Mouse (Mus musculus): ENCODE data around the gene Sigirr.

Sigirr gene

DNA sequence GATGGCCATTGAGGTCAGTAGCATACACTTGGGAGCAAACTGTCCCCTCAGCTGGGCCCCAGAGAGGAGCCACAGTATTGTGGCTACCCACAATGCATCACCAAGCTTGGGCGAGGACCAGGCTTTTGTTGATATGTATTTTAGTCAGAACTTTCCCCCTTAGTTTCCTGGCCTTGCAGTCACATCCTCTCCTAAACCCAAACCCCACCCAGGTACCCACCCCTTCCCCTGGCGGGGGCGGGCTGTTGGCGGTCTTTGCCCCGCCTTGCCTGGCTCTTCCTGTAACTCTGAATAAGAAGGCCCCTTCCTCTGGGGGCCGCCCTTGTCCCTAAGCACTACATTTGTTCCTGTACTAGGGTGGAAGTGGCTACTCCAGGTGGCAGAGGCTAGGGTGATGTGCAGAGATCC is 3.7 kb downstream of the Sigirr start:
- peak; percentile 92 for DNase-seq (ENCODE audit: low read depth)

DNA sequence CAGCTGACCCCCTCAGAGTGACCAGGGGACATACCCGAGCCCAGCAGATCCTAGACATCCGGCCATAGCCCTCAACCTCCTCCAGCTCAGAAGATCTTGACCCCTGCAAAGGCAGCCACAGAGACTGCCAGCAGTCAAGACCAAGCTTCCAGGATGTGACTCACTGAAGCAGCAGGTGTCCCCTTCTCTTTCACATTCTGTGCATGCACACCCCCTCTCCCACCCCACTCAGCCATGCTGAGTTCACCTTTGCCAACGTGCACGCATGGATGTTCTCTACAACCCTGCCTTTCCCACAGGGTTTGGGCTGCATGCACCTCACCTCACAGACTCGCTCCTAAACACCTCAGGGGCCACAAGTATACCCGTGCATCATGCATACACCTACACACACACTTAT is 4.4 kb downstream of the Sigirr start:
- peak; percentile 58 for DNase-seq (ENCODE audit: low read depth)

DNA sequence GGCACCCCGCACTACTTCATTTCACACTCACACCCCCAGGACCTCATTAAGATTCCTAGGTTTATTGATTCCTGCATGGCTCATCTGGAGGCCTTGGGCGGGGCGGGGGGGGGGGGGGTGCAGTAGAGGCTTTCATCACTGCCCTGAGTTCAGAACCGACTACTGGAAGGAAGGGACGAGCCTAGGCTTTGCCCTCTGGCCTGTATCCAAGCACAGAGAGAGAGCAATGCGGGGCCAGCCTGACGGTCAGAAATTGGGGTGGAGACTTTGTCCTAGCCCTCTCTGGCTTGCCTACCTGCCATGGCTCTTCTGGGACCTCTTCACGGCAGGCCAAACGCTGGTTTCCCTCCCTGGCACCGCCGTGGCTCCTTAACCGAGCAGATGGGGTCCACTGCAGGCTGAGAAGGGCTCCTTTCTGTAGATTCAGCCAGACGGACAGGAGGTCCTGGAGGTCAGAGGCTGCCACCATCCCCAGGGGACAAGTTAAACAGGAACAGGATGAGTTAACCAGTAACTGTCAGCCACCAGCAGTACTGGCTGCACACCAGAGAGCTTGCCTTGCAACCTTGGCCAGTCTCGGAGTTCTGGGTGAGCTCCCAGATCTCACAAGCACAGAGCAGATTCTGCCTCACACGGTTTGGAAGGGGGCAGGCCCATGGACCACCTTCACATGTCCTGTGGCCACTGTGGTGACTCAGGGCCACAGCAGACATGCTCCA is 5.7 kb downstream of the Sigirr start:
- DNase-seq (ENCODE audit: low read depth): no peak

DNA sequence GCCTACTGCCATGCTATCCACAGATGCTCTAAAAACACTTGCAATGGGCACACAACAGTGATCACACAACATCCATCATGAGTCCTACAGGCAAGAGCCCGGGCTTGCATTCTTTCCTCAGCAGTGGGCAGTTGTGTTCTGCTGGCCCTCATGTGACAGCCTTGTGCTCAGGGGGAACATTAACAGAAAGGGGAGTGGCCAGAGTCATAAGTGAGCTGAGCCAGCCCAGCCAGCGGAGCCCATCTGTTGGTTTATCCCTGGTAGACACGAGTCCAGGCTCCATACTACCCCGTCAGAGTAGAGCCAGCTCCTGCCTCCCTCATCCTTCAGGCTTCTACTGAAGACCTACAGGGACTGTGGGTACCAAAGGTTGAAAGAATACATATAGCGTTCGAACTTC is 6.4 kb downstream of the Sigirr start:
- no peak for DNase-seq (ENCODE audit: low read depth)

DNA sequence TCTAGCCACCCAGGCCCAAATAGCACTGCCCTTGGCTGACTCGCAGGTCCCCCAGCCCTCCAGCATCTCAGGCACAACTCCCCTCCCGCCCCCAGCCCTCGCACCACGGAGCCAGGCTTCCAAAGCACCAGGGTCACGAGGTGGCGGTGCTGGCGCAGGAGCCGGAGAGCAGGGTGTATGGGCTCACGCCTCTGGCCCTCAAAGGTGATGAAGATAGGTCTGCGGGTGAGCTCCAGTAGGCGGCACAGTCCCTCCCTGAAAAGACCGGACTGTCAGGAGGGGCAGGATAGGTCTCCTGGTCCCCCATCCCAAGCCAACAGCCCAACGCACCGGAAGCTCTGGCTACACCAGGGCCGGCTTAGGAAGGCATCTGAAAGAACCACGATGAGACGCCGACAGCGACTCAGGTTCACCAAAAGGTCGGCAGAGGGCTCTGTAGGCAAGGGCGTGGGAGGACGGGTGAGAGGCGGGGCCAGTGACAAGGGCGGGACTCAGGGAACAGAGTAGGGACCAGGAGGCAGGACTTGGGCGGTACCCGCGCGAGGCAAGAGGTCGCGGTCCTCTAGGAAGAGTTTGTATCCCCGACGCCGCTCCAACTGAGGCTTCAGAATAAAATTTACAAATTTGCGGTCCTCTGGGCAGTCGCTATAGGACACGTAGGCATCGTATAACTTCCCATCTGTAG is 8.2 kb downstream of the Sigirr start:
- peak; percentile 85 for DNase-seq (ENCODE audit: low read depth)

DNA sequence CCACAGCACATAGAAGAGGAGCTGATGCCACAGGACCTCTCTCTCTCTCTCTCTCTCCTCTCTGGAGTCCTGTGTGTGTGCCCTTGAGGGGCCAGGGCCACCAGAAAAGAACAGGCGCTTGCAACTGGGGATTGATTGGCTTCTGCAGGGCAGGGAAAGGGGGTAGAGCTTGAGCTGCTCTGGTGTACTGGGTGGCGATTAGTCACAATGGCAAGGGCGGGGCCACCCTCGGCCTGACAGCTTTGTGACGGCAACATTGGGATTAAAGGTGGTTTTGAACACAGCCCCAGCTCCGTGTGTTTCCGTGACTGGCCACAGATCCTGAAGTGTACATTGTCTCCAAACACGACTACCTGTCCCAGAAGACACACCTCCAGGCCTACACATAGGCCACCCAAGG is 10.1 kb downstream of the Sigirr start:
- no peak for DNase-seq (ENCODE audit: low read depth)

DNA sequence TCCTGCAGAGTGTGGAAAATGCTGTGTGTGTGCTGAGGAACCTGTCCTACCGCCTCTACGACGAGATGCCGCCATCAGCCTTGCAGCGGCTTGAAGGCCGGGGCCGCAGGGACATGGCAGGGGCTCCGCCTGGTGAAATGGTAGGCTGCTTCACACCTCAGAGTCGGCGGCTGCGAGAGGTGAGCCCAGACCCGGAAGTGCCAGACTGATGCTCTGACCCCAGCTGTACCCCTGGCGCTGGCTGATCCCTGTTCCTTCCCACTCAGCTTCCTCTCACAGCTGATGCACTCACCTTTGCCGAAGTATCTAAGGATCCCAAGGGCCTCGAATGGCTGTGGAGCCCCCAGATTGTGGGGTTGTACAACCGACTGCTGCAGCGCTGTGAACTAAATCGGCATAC is 11.9 kb downstream of the Sigirr start:
- DNase-seq (ENCODE audit: low read depth): peak; percentile 59

DNA sequence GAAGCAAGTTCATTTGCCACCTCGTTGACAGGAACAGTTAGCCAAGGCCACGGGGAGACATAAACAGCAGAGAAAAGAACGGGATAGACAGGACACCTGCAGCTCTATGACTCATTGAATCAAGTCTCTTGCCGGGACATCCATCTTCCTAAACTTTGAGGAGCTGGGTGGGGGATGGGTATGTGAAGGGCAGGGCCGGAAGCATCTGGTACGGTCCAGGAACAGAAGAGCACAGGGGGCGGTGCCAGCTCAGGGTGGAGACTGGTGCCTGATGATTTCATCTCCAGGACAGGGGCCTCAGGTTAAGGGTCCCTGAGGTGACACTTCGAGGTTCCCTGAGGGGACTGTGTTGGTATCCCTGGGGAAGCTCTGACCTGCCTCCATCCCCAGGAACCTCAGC is 12.5 kb downstream of the Sigirr start:
- peak; percentile 63 for DNase-seq (ENCODE audit: low read depth)

DNA sequence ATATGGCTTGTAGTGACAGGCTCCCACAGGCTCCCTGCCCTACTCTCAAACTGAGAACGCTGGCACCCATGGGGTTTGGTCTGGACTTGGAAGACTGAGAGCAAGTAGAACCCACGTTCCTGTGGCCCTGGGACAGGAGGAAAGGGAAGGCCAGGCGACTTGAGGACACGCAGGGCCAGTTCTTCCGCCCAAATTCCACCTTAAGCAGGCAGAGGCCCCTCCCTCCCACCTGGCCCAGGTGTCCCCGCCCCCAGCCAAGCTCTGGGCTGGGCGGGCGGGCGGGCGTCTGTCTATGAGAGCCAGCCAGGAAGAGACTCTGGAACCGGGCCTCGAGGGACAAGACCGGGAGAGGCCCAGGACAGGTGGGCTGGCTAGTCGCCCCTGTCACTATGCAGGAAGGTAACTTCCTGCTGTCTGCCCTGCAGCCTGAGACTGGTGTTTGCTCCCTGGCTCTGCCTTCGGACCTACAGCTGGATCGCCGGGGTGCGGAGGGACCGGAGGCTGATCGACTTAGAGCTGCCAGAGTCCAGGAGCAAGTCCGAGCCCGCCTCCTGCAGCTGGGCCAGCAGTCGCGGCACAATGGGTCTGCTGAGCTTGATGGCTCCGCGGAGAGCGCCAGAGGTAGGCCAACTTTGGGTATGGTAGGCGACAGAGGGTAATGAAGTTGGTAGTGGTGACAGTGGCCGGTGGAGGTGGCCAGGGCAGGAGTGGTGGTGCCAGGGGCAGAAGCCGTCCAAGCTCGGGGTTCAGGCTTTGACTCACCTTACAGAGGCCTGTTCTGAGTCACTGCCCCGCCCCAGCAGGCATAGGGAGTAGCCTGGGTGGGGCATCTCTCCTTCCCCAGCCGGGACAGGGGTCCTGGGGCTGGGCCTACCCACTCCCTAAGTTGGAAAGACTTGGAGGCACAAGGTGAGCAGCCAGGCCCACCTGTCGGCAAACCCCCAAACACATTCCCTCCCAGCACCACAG is 20.6 kb downstream of the Sigirr start:
- DNase-seq (ENCODE audit: low read depth): no peak

DNA sequence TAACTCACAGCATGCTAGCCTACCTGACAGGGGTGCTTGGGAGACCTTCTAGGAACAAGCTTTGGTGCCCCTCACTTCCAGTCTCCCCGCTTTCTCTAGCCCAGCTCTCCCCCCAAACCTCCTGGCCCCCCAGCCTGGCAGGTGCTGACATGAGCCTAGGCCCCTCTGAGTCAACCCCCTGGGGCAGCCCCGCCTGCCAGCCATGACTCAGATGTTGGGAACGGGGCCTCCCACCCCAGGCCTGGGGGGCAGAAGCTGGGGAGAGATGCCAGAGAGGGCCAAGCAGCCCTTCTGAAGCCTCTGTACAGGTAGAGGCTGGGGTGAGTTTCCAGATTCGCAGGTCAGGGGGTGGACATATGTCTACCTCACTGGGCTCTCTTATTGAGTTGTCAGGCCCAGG is 21.5 kb downstream of the Sigirr start:
- no peak for DNase-seq (ENCODE audit: low read depth)

DNA sequence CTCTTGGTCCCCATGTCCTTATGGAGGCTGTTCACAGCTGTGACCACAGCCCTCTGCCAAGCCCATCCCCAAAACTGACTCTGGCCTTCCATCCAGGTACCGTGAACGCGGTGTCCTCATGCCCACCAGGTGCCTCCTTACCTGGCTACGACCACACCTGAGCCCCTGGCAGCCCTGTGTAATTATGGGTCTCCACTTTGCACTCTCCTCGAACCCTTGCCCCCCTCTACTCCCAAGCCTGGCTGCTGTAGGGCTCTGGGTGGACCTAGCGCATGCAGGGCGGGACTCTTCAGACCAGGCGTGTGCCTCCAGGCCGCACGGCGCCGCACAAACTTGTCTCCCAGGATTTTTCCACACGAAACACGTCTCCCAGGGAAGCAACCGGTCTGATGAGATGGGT is 22.5 kb downstream of the Sigirr start, which contains the start of gene Pkp3:
Gene Pkp3, plus strand, starts transcription at position 378 of the 400 bp plus-strand sequence.
- no peak for DNase-seq (ENCODE audit: low read depth)

DNA sequence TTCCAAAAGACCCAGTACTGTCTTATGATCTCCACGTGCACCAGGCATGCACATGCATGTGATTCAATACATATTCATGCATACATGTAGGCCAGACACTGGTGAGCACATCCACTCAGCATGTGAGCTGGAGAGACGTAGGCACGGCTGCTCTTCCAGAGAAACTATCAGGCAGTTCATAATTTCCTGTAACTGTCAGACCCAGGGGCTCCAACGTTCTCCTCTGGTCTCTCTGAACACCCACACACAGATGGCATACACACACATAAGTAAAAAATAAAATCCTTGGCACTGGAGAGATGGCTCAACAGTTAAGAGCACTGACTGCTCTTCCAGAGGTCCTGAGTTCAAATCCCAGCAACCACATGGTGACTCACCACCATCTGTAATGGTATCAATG is 26.6 kb downstream of the Sigirr start:
- no peak for DNase-seq (ENCODE audit: low read depth)

DNA sequence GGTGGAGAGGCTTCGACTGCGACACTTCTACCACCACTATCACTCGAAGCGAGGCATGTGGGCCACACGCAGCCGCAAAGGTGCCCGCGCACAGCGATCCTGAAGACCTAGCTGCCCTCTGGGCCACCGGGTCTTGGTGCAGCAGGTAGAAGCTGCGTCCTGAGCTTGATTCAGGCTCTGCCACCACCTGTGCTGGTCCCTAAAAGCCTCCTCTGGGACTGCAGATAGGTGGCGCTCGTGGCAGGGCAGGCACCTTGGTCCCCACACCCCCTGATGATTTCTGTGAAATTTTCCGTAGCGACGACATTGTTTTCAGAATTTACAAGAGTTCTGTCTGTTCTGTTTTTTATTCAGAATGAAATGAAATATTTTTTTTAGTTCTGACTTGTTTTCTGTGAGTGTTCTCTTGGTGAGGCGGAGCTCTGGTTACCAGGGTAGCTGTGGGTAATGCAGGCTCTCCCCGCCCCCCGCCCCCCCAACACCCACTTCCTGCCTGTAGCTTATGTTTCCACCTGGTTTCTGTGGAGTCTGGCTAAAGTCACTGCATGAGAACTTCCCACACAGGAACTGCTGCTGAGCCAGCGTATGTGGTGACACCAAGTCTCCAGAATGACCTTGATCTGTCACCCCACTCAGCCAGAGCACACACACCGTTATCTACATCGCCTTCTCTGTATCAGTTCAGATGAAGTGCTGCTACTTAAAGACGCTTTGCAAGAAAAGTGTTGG is 28.2 kb downstream of the Sigirr start:
- DNase-seq (ENCODE audit: low read depth): peak; percentile 93

DNA sequence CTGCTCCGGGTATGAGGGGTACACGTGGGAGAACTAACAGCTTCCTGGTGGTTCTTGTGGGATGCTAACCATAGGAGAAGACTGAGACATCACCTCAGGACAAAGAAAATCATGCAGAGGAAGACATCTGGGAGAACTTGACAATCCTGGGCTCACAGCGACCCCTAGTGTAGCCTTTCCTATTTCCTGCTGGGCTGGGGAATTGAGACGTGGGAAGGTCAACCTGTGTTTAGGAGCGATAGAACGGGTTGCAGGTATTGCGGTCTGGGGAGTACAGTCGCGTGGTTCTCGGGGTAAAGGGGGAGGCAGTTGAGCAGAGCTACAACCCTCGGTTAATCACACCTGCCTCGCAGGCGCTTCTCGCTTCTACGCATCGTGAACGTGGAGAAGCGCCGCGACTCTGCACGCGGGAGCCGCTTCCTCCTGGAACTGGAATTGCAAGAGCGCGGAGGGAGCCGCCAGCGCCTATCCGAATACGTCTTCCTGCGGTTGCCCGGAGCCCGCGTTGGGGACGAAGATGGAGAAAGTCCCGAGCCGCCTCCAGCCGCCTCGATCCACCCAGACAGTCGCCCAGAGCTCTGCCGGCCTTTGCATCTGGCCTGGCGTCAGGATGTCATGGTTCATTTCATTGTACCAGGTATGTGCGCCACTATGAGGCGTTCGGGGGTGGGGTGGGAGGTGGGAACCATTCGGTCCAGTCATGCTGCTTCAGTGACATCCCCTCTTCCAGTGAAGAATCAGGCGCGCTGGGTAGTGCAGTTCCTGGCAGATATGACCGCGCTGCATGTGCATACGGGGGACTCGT is 30.1 kb downstream of the Sigirr start:
- DNase-seq (ENCODE audit: low read depth): peak; percentile 81

DNA sequence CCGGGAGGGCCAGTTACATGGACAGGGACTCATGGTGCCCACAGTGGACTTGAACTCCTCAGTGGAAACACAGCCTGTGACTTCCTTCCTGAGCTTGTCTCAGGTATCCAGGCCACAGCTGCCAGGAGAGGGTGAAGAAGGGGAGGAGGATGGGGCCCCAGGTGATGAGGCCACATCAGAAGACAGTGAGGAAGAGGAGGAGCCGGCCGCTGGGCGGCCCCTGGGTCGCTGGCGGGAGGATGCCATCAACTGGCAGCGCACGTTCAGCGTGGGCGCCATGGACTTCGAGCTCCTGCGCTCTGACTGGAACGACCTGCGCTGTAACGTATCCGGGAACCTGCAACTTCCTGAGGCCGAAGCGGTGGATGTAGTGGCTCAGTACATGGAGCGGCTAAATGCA is 32.0 kb downstream of the Sigirr start:
- DNase-seq (ENCODE audit: low read depth): no peak

DNA sequence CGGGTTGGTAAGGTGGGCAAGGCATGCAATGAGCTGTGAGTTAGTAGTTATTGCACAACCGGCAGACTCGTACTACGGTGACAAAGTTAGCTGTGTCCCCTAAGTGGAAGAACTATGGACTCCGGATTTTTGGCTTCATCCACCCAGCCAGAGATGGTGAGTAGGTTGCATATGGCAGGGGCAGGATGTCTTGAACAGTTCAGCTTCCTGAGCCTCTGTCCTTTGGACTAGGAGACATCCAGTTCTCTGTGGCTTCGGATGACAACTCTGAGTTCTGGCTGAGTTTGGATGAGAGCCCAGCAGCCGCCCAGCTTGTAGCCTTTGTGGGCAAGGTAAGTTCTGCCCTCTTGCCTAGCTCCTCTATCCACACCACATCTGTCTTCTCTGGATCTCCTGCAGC is 35.8 kb downstream of the Sigirr start:
- DNase-seq (ENCODE audit: low read depth): no peak

DNA sequence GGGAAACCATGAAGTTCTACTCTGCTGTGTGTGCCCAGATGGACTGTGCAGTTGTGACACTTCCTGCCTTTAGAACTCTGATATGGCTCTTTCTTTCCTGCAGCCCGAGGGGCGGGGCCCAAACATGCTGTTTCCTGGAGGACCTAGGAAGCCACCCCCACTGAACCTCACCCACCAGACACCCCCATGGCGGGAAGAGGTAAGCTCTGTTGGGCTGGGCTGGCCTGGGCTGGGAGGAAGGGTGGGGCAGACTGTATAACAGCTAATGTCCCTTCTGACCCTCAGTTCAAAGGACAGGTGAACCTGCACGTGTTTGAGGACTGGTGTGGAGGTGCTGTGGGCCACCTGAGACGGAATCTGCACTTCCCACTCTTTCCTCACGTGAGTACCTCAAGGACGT is 36.2 kb downstream of the Sigirr start:
- DNase-seq (ENCODE audit: low read depth): peak; percentile 50

DNA sequence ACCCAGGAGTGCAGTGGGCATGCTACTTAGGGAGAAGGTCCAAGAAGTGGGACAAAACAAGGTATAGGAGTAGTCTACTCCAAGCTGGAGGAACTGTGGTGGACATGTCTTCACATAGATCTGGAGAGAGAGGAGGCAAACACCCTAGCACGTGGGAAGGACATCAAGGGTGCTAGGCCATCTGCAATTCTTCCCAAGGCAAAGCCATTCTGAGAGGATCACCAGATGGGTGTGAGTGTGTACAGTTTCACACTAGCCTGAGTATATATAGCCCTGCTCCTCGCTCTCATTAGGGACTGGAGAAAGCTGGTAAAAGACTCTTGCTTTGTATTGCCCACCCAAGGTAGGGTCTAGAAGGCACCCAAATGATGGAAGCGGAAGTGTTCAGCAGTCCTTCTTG is 37.0 kb downstream of the Sigirr start:
- no peak for DNase-seq (ENCODE audit: low read depth)

DNA sequence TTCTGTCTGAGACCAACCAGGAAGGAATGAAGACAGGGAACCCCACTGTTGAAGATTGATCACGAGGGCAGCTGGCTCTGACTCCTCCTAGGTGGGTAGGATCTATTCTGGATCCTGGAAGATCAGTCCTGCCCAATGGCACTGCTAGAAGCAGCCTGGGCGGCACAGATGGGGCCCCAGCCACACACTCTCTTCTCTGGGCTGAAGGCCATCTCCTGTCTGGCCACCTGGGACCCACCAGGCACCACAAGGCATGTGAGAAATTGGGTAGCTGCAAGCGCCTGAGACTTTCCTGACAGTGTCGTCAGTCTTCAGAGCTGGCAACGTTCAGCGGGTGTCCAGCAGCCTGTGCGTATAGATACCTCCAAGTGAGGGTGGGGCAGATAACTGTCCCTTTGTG is 37.8 kb downstream of the Sigirr start:
- no peak for DNase-seq (ENCODE audit: low read depth)

DNA sequence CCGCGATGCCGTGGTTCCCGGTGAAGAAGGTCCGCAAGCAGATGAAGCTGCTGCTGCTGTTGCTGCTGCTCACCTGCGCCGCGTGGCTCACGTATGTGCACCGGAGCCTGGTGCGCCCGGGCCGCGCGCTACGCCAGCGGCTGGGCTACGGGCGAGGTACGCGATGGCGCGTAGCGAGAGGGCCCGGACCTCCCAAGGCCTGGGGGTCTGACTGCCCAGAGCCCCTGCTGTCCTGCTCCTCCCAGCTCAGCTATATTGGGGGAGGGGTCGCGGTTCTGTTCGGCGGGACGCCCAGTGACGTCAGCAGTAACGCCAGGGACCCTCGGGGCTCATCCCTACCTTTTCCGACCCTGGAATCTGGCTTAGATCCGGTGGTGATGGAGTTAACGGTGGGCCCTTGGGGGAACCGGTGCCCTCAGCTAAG is 39.1 kb downstream of the Sigirr start:
- DNase-seq (ENCODE audit: low read depth): peak; percentile 45
